Mouse (Mus musculus) intestine, embryonic 14.5 days (tissue): ENCODE measurements around the gene Thy1. TPM values are rescaled to one million over a fixed set of nuclear protein-coding genes. Genes with fewer than 3 reads are reported as not detected.

ENCODE experiments used
- ATAC-seq: fragments of 200-750 bp; cut with Nextera tagmentation; replicated peaks from 2 replicates; pipeline ENCODE4 v1.8.0; 2017; ENCODE audit warnings: low read depth, moderate number of reproducible peaks, moderate TSS enrichment, moderate library complexity; ENCODE audit not compliant: low FRiP score, low TSS enrichment
- DNase-seq: peaks from one replicate; pipeline ENCODE4 v3.0.0-alpha.2; 2018; ENCODE audit warnings: low spot score
- H3K27ac ChIP-seq: fragments of 300-500 bp; sonication (generic); 2 replicates; pipeline ENCODE4 v1.5.1; 2014; ENCODE audit warnings: low read depth, mild to moderate bottlenecking, control low read depth
- H3K27me3 ChIP-seq: fragments of 300-500 bp; sonication (generic); replicated peaks from 2 replicates; pipeline ENCODE4 v1.6.1; 2014; ENCODE audit warnings: low read length, control low read depth; ENCODE audit not compliant: control insufficient read depth, insufficient read depth
- H3K36me3 ChIP-seq: fragments of 300-500 bp; sonication (generic); 2 replicates; pipeline ENCODE4 v1.6.1; 2014; ENCODE audit warnings: low read length, control low read depth; ENCODE audit not compliant: control insufficient read depth, insufficient read depth
- H3K4me1 ChIP-seq: fragments of 300-500 bp; sonication (generic); replicated peaks from 2 replicates; pipeline ENCODE4 v1.6.1; 2014; ENCODE audit warnings: low read length, control low read depth, mixed read lengths; ENCODE audit not compliant: control insufficient read depth, insufficient read depth
- H3K4me2 ChIP-seq: fragments of 300-500 bp; sonication (generic); 2 replicates; pipeline ENCODE4 v1.6.1; 2014; ENCODE audit warnings: low read length
- H3K4me3 ChIP-seq: fragments of 300-500 bp; sonication (generic); 2 replicates; pipeline ENCODE4 v1.5.1; 2014; ENCODE audit warnings: low read depth, low read length, control low read depth, mixed read lengths
- H3K9ac ChIP-seq: fragments of 300-500 bp; sonication (generic); 2 replicates; pipeline ENCODE4 v1.6.1; 2014; ENCODE audit warnings: mild to moderate bottlenecking, low read length
- H3K9me3 ChIP-seq: fragments of 300-500 bp; sonication (generic); 2 replicates; pipeline ENCODE4 v1.6.1; 2016; ENCODE audit warnings: low read length, control low read depth; ENCODE audit not compliant: control insufficient read depth
- WGBS: fragments of 180-500 bp; shearing (Covaris S2); extraction: QIAGEN DNeasy Blood & Tissue Kit; methylation state at CpG from one replicate; pipeline ENCODE4 v1.1.7; 2014; 5-methylcytosine and 5-hydroxymethylcytosine counted together
- polyA plus RNA-seq: library from polyadenylated mRNA; unstranded; fragments of >200 nt; fragmentation: Nextera tagmentation; extraction: Ambion mirVana; gene quantifications from 2 replicates; pipeline ENCODE4 v1.2.1, GENCODE M21; 2014

Gene Thy1
- polyA plus RNA-seq, 1 experiment from 2014 or later, result 2.0 TPM

- Histone ChIP-seq H3K9ac (no peak overlapping the region), H3K9me3 (no peaks in the 10 kb centered on the region), H3K4me3 (no peak overlapping the region), H3K4me1 (peaks cover 28% of the 10 kb centered on the region), H3K36me3 (no peaks in the 10 kb centered on the region), H3K27ac (no peak overlapping the region), H3K4me2 (no peak overlapping the region), H3K27me3 (0 out of 2 replicates have a peak, but pooled peaks cover 6% of the 10 kb centered on the region)
- no peak for DNase-seq
- 77% methylated on average over 5 of the region's 5 CpGs for WGBS
- no peak for ATAC-seq
Measured at GRCm38 (mm10) chr9:44080953-44081352, 37.8 kb downstream of the Thy1 start.

- ATAC-seq (no peak), DNase-seq (no peak)
- 65% methylated on average over 5 of the region's 5 CpGs for WGBS
- H3K9ac ChIP-seq, result no peak overlapping the region
- H3K4me2 ChIP-seq, result no peak overlapping the region
- H3K4me1 ChIP-seq, result peaks cover 28% of the 10 kb centered on the region
- H3K36me3 ChIP-seq, result no peaks in the 10 kb centered on the region
- H3K27ac ChIP-seq, result no peak overlapping the region
- H3K4me3 ChIP-seq, result no peak overlapping the region
- no peaks in the 10 kb centered on the region for H3K9me3 ChIP-seq
- 0 out of 2 replicates have a peak, but pooled peaks cover 9% of the 10 kb centered on the region for H3K27me3 ChIP-seq
Measured at GRCm38 (mm10) chr9:44081581-44081980, 38.4 kb downstream of the Thy1 start.

GRCm38 (mm10) chr9:44082266-44082665, 39.1 kb downstream of the Thy1 start:
- ATAC-seq (no peak), DNase-seq (no peak)
- Histone ChIP-seq H3K27me3 (0 out of 2 replicates have a peak, but pooled peaks cover 9% of the 10 kb centered on the region), H3K4me1 (peaks cover 28% of the 10 kb centered on the region), H3K4me2 (no peak overlapping the region), H3K9ac (no peak overlapping the region), H3K27ac (no peak overlapping the region), H3K36me3 (no peaks in the 10 kb centered on the region), H3K4me3 (no peak overlapping the region), H3K9me3 (no peaks in the 10 kb centered on the region)
- 88% methylated on average over 5 of the region's 5 CpGs for WGBS

- Histone ChIP-seq H3K4me3 (peak overlapping the region; percentile 54), H3K4me1 (peaks cover 31% of the 10 kb centered on the region), H3K36me3 (no peaks in the 10 kb centered on the region), H3K4me2 (peak overlapping the region; percentile 99), H3K27ac (no peak overlapping the region), H3K27me3 (0 out of 2 replicates have a peak, but pooled peaks cover 9% of the 10 kb centered on the region), H3K9ac (peak overlapping the region; percentile 74; the same call in 1 of the 2 replicates), H3K9me3 (no peaks in the 10 kb centered on the region)
- DNase-seq (no peak), ATAC-seq (peak; percentile 9; the same call in 1 of the 2 replicates)
- WGBS, result 5% methylated on average over 23 of the region's 23 CpGs
Measured at GRCm38 (mm10) chr9:44083392-44084121, 40.4 kb downstream of the Thy1 start.

- peaks cover 30% of the 10 kb centered on the region for H3K4me1 ChIP-seq
- H3K27ac ChIP-seq, result no peak overlapping the region
- ATAC-seq (peak; percentile 33; the same call in 1 of the 2 replicates), DNase-seq (peak; percentile 77)
- no peaks in the 10 kb centered on the region for H3K36me3 ChIP-seq
- H3K9me3 ChIP-seq, result no peaks in the 10 kb centered on the region
- H3K4me2 ChIP-seq, result peak overlapping the region; percentile 99
- H3K27me3 ChIP-seq, result 0 out of 2 replicates have a peak, but pooled peaks cover 9% of the 10 kb centered on the region
- H3K9ac ChIP-seq, result peak overlapping the region; percentile 74
- H3K4me3 ChIP-seq, result peak overlapping the region; percentile 54
- 3% methylated on average over 14 of the region's 14 CpGs for WGBS
Measured at GRCm38 (mm10) chr9:44084236-44084635, 41.1 kb downstream of the Thy1 start.

- Histone ChIP-seq H3K9me3 (no peaks in the 10 kb centered on the region), H3K9ac (peak overlapping the region; percentile 74), H3K27me3 (0 out of 2 replicates have a peak, but pooled peaks cover 9% of the 10 kb centered on the region), H3K4me1 (peaks cover 31% of the 10 kb centered on the region), H3K4me3 (peak overlapping the region; percentile 54), H3K4me2 (peak overlapping the region; percentile 99), H3K36me3 (no peaks in the 10 kb centered on the region), H3K27ac (no peak overlapping the region)
- WGBS, result under 1% methylated on average over 55 of the region's 62 CpGs
- DNase-seq (peak; percentile 94), ATAC-seq (peak; percentile 63)
Measured at GRCm38 (mm10) chr9:44084659-44085229, 41.6 kb downstream of the Thy1 start.

GRCm38 (mm10) chr9:44085276-44085675, 42.1 kb downstream of the Thy1 start:
- DNase-seq (no peak), ATAC-seq (no peak)
- H3K4me3 ChIP-seq, result peak overlapping the region; percentile 54
- H3K4me2 ChIP-seq, result peak overlapping the region; percentile 99
- H3K36me3 ChIP-seq, result no peaks in the 10 kb centered on the region
- H3K9ac ChIP-seq, result peak overlapping the region; percentile 74
- H3K27ac ChIP-seq, result no peak overlapping the region
- 0 out of 2 replicates have a peak, but pooled peaks cover 9% of the 10 kb centered on the region for H3K27me3 ChIP-seq
- H3K9me3 ChIP-seq, result no peaks in the 10 kb centered on the region
- peaks cover 31% of the 10 kb centered on the region for H3K4me1 ChIP-seq
- 5% methylated on average over 10 of the region's 10 CpGs for WGBS

GRCm38 (mm10) chr9:44085741-44086665, 42.8 kb downstream of the Thy1 start:
- 69% methylated on average over 15 of the region's 15 CpGs for WGBS
- Histone ChIP-seq H3K9ac (no peak overlapping the region), H3K4me3 (no peak overlapping the region), H3K27ac (no peak overlapping the region), H3K4me1 (peaks cover 31% of the 10 kb centered on the region), H3K27me3 (0 out of 2 replicates have a peak, but pooled peaks cover 9% of the 10 kb centered on the region), H3K9me3 (no peaks in the 10 kb centered on the region), H3K36me3 (no peaks in the 10 kb centered on the region; the same call in 1 of the 2 replicates), H3K4me2 (no peak overlapping the region)
- ATAC-seq (no peak), DNase-seq (no peak)
